Mouse (Mus musculus) adrenal gland, postnatal 36 days (tissue): ENCODE measurements at regions not wholly inside any gene's neighbourhood (a gene's known extent, or its start where the extent isn't known, plus 50 kb on each side); places are given as distances from the start of the nearest gene placed in this dataset.
A peak's percentile ranks its signal among the peaks of the same experiment; 100 is the strongest.

Experiments used
- DNase-seq, 2 experiments: peaks; one replicate each; pipeline ENCODE4 v3.0.0; 2021; ENCODE audit warnings: mixed read lengths in 1 of 2

DNA sequence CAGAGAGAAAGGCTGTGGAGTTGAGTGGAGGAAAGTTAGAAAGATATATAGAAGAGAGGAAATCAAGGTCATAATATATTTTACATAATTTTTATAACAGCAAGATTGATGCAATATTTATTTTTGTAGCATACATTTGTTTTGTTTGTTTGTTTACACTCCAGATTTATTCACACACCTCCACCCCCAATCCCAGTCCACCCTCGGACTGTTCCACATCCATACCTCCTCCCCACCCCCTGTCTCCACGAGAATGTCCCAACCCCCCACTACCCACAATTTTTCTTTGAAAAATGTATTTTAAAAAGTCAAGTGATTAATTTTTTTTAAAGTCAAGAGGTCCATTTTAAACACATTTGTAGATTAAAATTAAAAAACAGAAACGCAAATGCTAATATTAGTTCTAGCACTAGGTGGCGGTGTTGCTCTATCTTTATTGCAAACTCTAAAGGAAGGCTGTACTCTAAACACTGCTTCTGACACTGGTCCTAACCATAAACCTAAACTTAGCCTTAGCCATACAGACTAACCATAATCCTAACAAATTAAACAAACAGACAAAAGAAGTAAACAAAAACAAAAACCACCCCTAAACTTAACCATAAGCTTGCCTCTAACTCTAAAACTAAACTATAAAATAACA lies 67.8 kb downstream of the Olfr1505 start:
- peak in 1 of 2 experiments; percentile 23 for DNase-seq

DNA sequence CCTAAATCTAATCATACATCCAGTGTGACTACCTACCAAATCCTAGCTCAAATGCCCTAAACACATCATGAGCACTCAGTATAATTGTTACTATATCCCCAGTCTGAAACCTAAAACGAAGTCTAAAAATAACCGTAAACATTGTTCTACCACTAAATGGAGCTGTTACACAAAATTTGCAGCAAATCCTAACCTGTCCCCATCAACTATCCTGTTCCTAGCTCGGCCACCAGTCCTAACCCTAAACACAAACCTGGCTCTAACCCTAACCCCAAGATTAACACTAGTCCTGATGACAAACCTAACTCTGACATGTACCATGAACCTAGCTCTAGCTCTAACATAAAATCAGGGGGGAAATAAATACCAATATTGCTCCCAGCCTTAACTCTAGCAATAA lies 69.5 kb downstream of the Olfr1505 start:
- DNase-seq = no peak
